Mouse (Mus musculus) lung, postnatal 0 days (tissue): ENCODE measurements around the gene Lrg1.

Experiments used
- CTCF ChIP-seq: IDR thresholded peaks from 2 replicates; pipeline ENCODE4 v1.5.1; 2016; ENCODE audit warnings: antibody characterized with exemption, mild to moderate bottlenecking
- EP300 ChIP-seq: IDR thresholded peaks from 2 replicates; pipeline ENCODE4 v1.6.1; 2016; ENCODE audit warnings: antibody characterized with exemption, mild to moderate bottlenecking, control low read depth

- TF ChIP-seq CTCF: 0 out of 2 replicates have a peak, but pooled peaks have one; percentile 1
- TF ChIP-seq EP300: no peak
These were observed 44.3 kb downstream of the Lrg1 start for GRCm38 (mm10) chr17:56077523-56077922.
